Mouse (Mus musculus) MEL (cell line): Measurements from ENCODE around the gene Tcirg1. TPM values are rescaled to one million over a fixed set of nuclear protein-coding genes. Genes with fewer than 3 reads are reported as not detected.

Experiments
- DNase-seq: peaks from one replicate; pipeline ENCODE4 v3.0.0; 2011; ENCODE audit warnings: low read depth, low spot score
- H3K27ac ChIP-seq: 2 replicates; pipeline ENCODE4 v1.5.1; 2012; ENCODE audit warnings: low read depth, mild to moderate bottlenecking, control low read depth, low read length, moderate library complexity; ENCODE audit not compliant: control insufficient read depth
- H3K27me3 ChIP-seq, 2 experiments: fragments of 150-350 bp in 1 of 2; sonication (generic) in 1 of 2; 2 replicates each; pipeline ENCODE4 v1.6.1; 2012; ENCODE audit warnings: low read length in 2 of 2, mild to moderate bottlenecking in 2 of 2, improper control_type of control experiment in 1 of 2, moderate library complexity in 1 of 2; ENCODE audit not compliant: insufficient read depth in 2 of 2, control insufficient read depth in 1 of 2
- H3K36me3 ChIP-seq, 2 experiments: 2 replicates each; pipeline ENCODE4 v1.6.1; 2012 to 2014; ENCODE audit warnings: low read length in 2 of 2, improper control_type of control experiment in 1 of 2, inconsistent platforms in 1 of 2, mild to moderate bottlenecking in 1 of 2; ENCODE audit not compliant: insufficient read depth in 2 of 2, control insufficient read depth in 1 of 2
- H3K4me1 ChIP-seq, 2 experiments: fragments of 150-350 bp in 1 of 2; sonication (generic) in 1 of 2; 2 replicates each; pipeline ENCODE4 v1.6.1; 2012; ENCODE audit warnings: low read length in 2 of 2, improper control_type of control experiment in 1 of 2, mild to moderate bottlenecking in 1 of 2; ENCODE audit not compliant: insufficient read depth in 2 of 2, control insufficient read depth in 1 of 2
- H3K4me3 ChIP-seq, 2 experiments: fragments of 150-350 bp in 1 of 2; sonication (generic) in 1 of 2; 2 replicates each; pipeline ENCODE4 v1.5.1; 2012; ENCODE audit warnings: low read depth in 2 of 2, low read length in 2 of 2, mild to moderate bottlenecking in 2 of 2, moderate library complexity in 2 of 2, control low read depth in 1 of 2, improper control_type of control experiment in 1 of 2; ENCODE audit not compliant: control insufficient read depth in 1 of 2, insufficient read depth in 1 of 2
- H3K79me2 ChIP-seq: 2 replicates; pipeline ENCODE4 v1.6.1; 2012; ENCODE audit warnings: mild to moderate bottlenecking, low read length, moderate library complexity; ENCODE audit not compliant: control insufficient read depth, poor library complexity, insufficient read depth
- H3K9ac ChIP-seq: 2 replicates; pipeline ENCODE4 v1.6.1; 2012; ENCODE audit warnings: low read depth, mild to moderate bottlenecking, control low read depth, low read length, moderate library complexity; ENCODE audit not compliant: control insufficient read depth, poor library complexity, severe bottlenecking
- H3K9me3 ChIP-seq: fragments of 150-350 bp; sonication (generic); replicated peaks from 2 replicates; pipeline ENCODE4 v1.6.1; 2012; ENCODE audit warnings: mild to moderate bottlenecking, low read length, improper control_type of control experiment, moderate library complexity; ENCODE audit not compliant: insufficient read depth
- CHD1 ChIP-seq: IDR thresholded peaks from 2 replicates; pipeline ENCODE4 v1.6.1; 2012; ENCODE audit warnings: low read depth, mild to moderate bottlenecking, inconsistent platforms, low read length, improper control_type of control experiment
- CHD2 ChIP-seq: IDR thresholded peaks from 2 replicates; pipeline ENCODE4 v1.6.1; 2011; ENCODE audit warnings: low read length, improper control_type of control experiment
- E2F4 ChIP-seq: IDR thresholded peaks from 2 replicates; pipeline ENCODE4 v1.6.1; 2011; ENCODE audit warnings: low read depth, low read length, improper control_type of control experiment, borderline replicate concordance
- EP300 ChIP-seq, 2 experiments: IDR thresholded peaks; 2 replicates each; pipeline ENCODE4 v1.6.1; 2011; ENCODE audit warnings: improper control_type of control experiment in 2 of 2, low read length in 2 of 2, low read depth in 1 of 2, mild to moderate bottlenecking in 1 of 2
- HCFC1 ChIP-seq: IDR thresholded peaks from 2 replicates; pipeline ENCODE4 v1.6.1; 2012; ENCODE audit warnings: low read depth, mild to moderate bottlenecking, inconsistent platforms, low read length, improper control_type of control experiment, moderate library complexity
- MEF2A ChIP-seq: IDR thresholded peaks from 2 replicates; pipeline ENCODE4 v1.6.1; 2014; ENCODE audit warnings: low read depth, mild to moderate bottlenecking, inconsistent platforms, low read length, improper control_type of control experiment; ENCODE audit not compliant: poor library complexity, insufficient replicate concordance, severe bottlenecking; ENCODE audit errors: extremely low read depth
- MYB ChIP-seq: IDR thresholded peaks from 2 replicates; pipeline ENCODE4 v1.6.1; 2011; ENCODE audit warnings: mild to moderate bottlenecking, low read depth, low read length, improper control_type of control experiment
- POLR2A ChIP-seq, 2 experiments: IDR thresholded peaks; 2 replicates each; pipeline ENCODE4 v1.6.1; 2011 to 2012; ENCODE audit warnings: low read length in 2 of 2, mild to moderate bottlenecking in 2 of 2, control low read depth in 1 of 2, improper control_type of control experiment in 1 of 2, low read depth in 1 of 2, moderate library complexity in 1 of 2; ENCODE audit not compliant: control insufficient read depth in 1 of 2, insufficient read depth in 1 of 2, poor library complexity in 1 of 2
- POLR2AphosphoS2 ChIP-seq: IDR thresholded peaks from 2 replicates; pipeline ENCODE4 v1.6.1; 2011; ENCODE audit warnings: low read length, improper control_type of control experiment
- POLR2AphosphoS5 ChIP-seq: IDR thresholded peaks from 2 replicates; pipeline ENCODE4 v1.6.1; 2012; ENCODE audit warnings: low read depth, borderline replicate concordance, mild to moderate bottlenecking, inconsistent platforms, low read length, moderate library complexity, mixed read lengths
- TBP ChIP-seq: IDR thresholded peaks from 2 replicates; pipeline ENCODE4 v1.8.0; 2011; ENCODE audit warnings: low read depth, low read length, improper control_type of control experiment
- TCF12 ChIP-seq: IDR thresholded peaks from 2 replicates; pipeline ENCODE4 v1.6.1; 2014; ENCODE audit warnings: low read depth, mild to moderate bottlenecking, inconsistent platforms, low read length, improper control_type of control experiment, moderate library complexity
- UBTF ChIP-seq: IDR thresholded peaks from 2 replicates; pipeline ENCODE4 v1.6.1; 2012; ENCODE audit warnings: low read depth, mild to moderate bottlenecking, inconsistent platforms, low read length, improper control_type of control experiment, moderate library complexity, borderline replicate concordance; ENCODE audit not compliant: insufficient read depth
- USF1 ChIP-seq: IDR thresholded peaks from 2 replicates; pipeline ENCODE4 v1.6.1; 2014; ENCODE audit warnings: low read depth, mild to moderate bottlenecking, inconsistent platforms, low read length, improper control_type of control experiment, moderate library complexity
- ZC3H11A ChIP-seq: IDR thresholded peaks from 2 replicates; pipeline ENCODE4 v1.6.1; 2012; ENCODE audit warnings: low read depth, mild to moderate bottlenecking, inconsistent platforms, low read length, improper control_type of control experiment
- ZMIZ1 ChIP-seq: IDR thresholded peaks from 2 replicates; pipeline ENCODE4 v1.6.1; 2012; ENCODE audit warnings: low read depth, mild to moderate bottlenecking, inconsistent platforms, low read length, improper control_type of control experiment, moderate library complexity
- ZNF384 ChIP-seq: IDR thresholded peaks from 2 replicates; pipeline ENCODE4 v1.6.1; 2012; ENCODE audit warnings: low read depth, mild to moderate bottlenecking, inconsistent platforms, low read length, improper control_type of control experiment
- polyA plus RNA-seq, 2 experiments: library from polyadenylated mRNA; stranded (reverse) in 1 of 2; unstranded in 1 of 2; fragments of >175 nt in 1 of 2; fragments of >200 nt in 1 of 2; gene quantifications; 2 replicates each; pipeline versions ENCODE4 v1.2.1 to v1.2.4; 2012; ENCODE audit warnings: low replicate concordance in 2 of 2, low read depth in 1 of 2; ENCODE audit not compliant: insufficient read length in 2 of 2, insufficient read depth in 1 of 2, missing spikeins in 1 of 2
- total RNA-seq: library from RNA; depleted of rRNA; stranded (reverse); fragments of 300-350 nt; gene quantifications from 2 replicates; pipeline ENCODE4 v1.2.3, GENCODE M21; 2012

Tcirg1 gene
- total and polyA plus RNA-seq, 3 experiments: 21.4 to 32.6 TPM; not detected in 1

DNA sequence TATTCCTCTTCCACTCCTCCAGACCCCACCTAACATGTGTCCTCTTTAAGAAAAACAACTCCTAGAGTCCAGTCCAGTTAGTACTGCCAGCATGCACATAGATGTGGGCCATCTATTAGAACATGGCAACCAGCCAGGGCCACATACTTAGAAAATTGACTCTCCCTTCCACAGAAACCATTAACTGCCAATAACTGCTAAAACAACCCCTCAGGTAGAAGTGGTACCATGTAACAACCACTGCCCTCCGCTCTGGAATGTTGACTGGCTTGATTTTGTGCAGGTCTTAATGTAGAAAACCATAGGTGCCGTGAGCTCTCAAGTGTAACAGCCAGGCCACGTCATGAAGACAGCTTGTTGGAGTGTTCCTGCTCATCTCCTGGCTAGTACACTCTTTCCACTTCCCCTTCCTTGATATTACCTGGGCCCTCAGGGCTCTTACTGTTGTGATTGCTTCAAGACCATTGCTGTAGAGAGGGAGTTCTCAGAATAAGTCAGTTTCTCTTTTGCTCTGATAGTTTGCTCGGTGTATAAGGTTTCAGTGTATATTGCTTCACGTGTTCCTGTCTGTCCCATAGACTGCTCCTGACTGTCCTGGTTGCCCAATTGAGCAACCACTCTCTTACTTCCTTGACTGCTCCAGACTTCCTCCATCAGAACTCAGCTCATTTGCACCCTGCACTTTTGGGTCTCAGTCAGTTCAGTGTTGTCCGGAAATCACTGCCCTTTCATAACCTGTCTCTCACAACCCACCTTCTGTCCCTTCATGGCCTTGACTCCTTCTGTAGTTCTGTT is 26.7 kb downstream of the Tcirg1 start:
- no peak overlapping the region for H3K27ac ChIP-seq
- no peaks in the 10 kb centered on the region for H3K36me3 ChIP-seq
- no peaks in the 10 kb centered on the region for H3K4me1 ChIP-seq
- no peak overlapping the region for H3K9ac ChIP-seq
- H3K27me3 ChIP-seq: no peaks in the 10 kb centered on the region
- no peaks in the 10 kb centered on the region for H3K9me3 ChIP-seq
- no peak overlapping the region for H3K4me3 ChIP-seq
- TF ChIP-seq POLR2AphosphoS2 (no peak), ZNF384 (no peak), CHD2 (no peak), TCF12 (no peak), CHD1 (no peak), POLR2AphosphoS5 (no peak), MEF2A (no peak)
- TF ChIP-seq, all 39 proteins: peak for 0
- no peak for DNase-seq
- H3K79me2 ChIP-seq: no peaks in the 10 kb centered on the region

- H3K9me3 ChIP-seq: no peaks in the 10 kb centered on the region
- no peak overlapping the region for H3K27ac ChIP-seq
- H3K9ac ChIP-seq: no peak overlapping the region
- no peaks in the 10 kb centered on the region for H3K4me1 ChIP-seq
- no peaks in the 10 kb centered on the region for H3K27me3 ChIP-seq
- DNase-seq: no peak
- H3K4me3 ChIP-seq: no peak overlapping the region
- TF ChIP-seq POLR2A (IDR thresholded peaks at IDR 0.05; ENCODE audit: control insufficient read depth in 1 of 2, insufficient read depth in 1 of 2, low read depth in 1 of 2, low read length in 2 of 2, poor library complexity in 1 of 2): no peak
- no peak for TF ChIP-seq E2F4
- no peak for TF ChIP-seq MYB
- TF ChIP-seq CHD1: no peak
- TF ChIP-seq HCFC1: no peak
- TF ChIP-seq UBTF: no peak
- no peak for TF ChIP-seq ZMIZ1
- no peak for TF ChIP-seq EP300 (IDR thresholded peaks at IDR 0.05; ENCODE audit: low read depth in 1 of 2, low read length in 2 of 2)
- no peak for TF ChIP-seq TBP
- TF ChIP-seq ZC3H11A: no peak
- no peak for TF ChIP-seq USF1
- TF ChIP-seq, all 39 proteins: peak for 0
- H3K79me2 ChIP-seq: no peaks in the 10 kb centered on the region
- no peaks in the 10 kb centered on the region for H3K36me3 ChIP-seq
These were observed 31.9 kb downstream of the Tcirg1 start for GRCm38 (mm10) chr19:3875045-3875444.
